12 mouse cellular contexts compared by ENCODE assay signal in the genomic region with DNA sequence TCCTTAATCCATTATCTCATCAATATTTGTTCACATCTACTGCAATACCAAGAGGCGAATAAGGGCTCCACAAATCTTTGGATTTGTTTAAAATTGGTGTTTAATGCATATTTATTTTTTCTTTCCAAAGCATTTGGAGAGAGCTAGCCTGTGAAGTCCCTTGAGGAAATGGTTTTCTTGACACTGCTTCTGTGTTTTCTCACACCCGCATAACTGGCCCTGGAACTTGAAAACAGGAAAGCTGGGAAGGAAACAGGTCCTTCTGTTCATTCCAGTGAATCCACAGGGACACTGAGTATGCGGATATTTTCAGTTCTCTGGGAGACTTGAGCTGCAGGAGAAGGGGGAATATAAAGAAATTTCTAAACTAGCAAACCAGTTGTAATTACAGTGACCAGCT.
A peak's percentile ranks its signal among the peaks of the same experiment; 100 is the strongest.
DNase-seq lines count a peak whose midpoint lies in the region; ATAC-seq lines count a peak whose summit lies in the region.
"Had no signal": no experiment of that assay in that cellular context is flagged by ENCODE, and none has a peak within 500 bp of the region (broad histone marks: within the 10 kb centered on the region; RNA-seq: fewer than 3 reads in every experiment).

No protein-coding gene starts in this region.

- H3K27me3 ChIP-seq in embryonic facial prominence, embryonic 14.5 days (replicated peaks; ENCODE audit: control insufficient read depth, insufficient read depth, low read length): no peaks in the 10 kb centered on the region

- H3K4me3 ChIP-seq in embryonic facial prominence, embryonic 14.5 days (ENCODE audit: low read depth, low read length): no peak overlapping the region

- peaks cover 4% of the 10 kb centered on the region; the same call in 1 of the 2 replicates for H3K9me3 ChIP-seq in embryonic facial prominence, embryonic 14.5 days (ENCODE audit: control insufficient read depth, low read length)

- ATAC-seq in embryonic facial prominence, embryonic 14.5 days (ENCODE audit: low read depth): no peak
- ATAC-seq: lung, postnatal 0 days had no signal

- intact Hi-C loops in heart, postnatal 10 days (cut with DNase I): no loop called here

- H3K9ac ChIP-seq in embryonic facial prominence, embryonic 14.5 days (ENCODE audit: low read depth, low read length): no peak overlapping the region

- DNase-seq in kidney, adult 9 months: peak; percentile 27
- no peak for DNase-seq in kidney, adult 11 months
- DNase-seq in brain, embryonic 18.5 days (ENCODE audit: low read depth, low spot score): peak; percentile 10
- peak; percentile 69 for DNase-seq in embryonic facial prominence, embryonic 14.5 days (ENCODE audit: low spot score)
- DNase-seq in heart, postnatal 10 days: peak; percentile 28 to 36
- DNase-seq in cerebellum, adult 8-10 months: no peak
- DNase-seq in spleen, postnatal 14 days (ENCODE audit: low spot score in 2 of 2): no peak
- no peak for DNase-seq in layer of hippocampus, adult 9-10 months (ENCODE audit: low spot score)

- no peaks in the 10 kb centered on the region for H3K4me1 ChIP-seq in embryonic facial prominence, embryonic 14.5 days (ENCODE audit: control insufficient read depth, insufficient read depth, low read length)

- no peak overlapping the region for H3K27ac ChIP-seq in embryonic facial prominence, embryonic 14.5 days (replicated peaks; ENCODE audit: low read depth, low read length)
- H3K27ac ChIP-seq: stomach, postnatal 0 days had no signal

- no peaks in the 10 kb centered on the region for H3K36me3 ChIP-seq in embryonic facial prominence, embryonic 14.5 days (ENCODE audit: control insufficient read depth, insufficient read depth, low read length)

- WGBS in embryonic facial prominence, embryonic 14.5 days: 36% methylated on average over 3 of the region's 3 CpGs

- no peak overlapping the region for H3K4me2 ChIP-seq in embryonic facial prominence, embryonic 14.5 days (ENCODE audit: low read depth, low read length)
- H3K4me2 ChIP-seq: liver, embryonic 11.5 days; midbrain, embryonic 11.5 days had no signal

Comparison
In these comparisons a context has a peak if more than half of its experiments do, and no peak if none do; other contexts are left out.
1. DNase-seq: peak in kidney, adult 9 months (single experiment), brain, embryonic 18.5 days (single experiment), embryonic facial prominence, embryonic 14.5 days (single experiment) and heart, postnatal 10 days (2 of 2); none in kidney, adult 11 months (single experiment), cerebellum, adult 8-10 months (single experiment), spleen, postnatal 14 days (0 of 2) and layer of hippocampus, adult 9-10 months (single experiment).